Mouse (Mus musculus): Measurements from ENCODE around the gene Slc25a10. TPM values are rescaled to one million over a fixed set of nuclear protein-coding genes. Genes with fewer than 3 reads are reported as not detected.

The Slc25a10 gene
- polyA plus RNA-seq, 1 experiment from 2014 or later = 49.0 TPM

- H3K4me2 ChIP-seq (replicated peaks) = peak overlapping the region; percentile 96
- H3K4me1 ChIP-seq = peaks cover 20% of the 10 kb centered on the region
- H3K9ac ChIP-seq = peak overlapping the region; percentile 95
- H3K4me3 ChIP-seq = peak overlapping the region; percentile 90
- ATAC-seq (ENCODE audit: low FRiP score, low read depth) = no peak
- peaks cover 52% of the 10 kb centered on the region for H3K36me3 ChIP-seq
- 68% methylated on average over 6 of the region's 6 CpGs for WGBS
- 0 out of 2 replicates have a peak overlapping the region, but pooled peaks have one; percentile 76 for H3K27ac ChIP-seq
- H3K27me3 ChIP-seq = no peaks in the 10 kb centered on the region
- no peaks in the 10 kb centered on the region for H3K9me3 ChIP-seq
Measured at GRCm38 (mm10) chr11:120458847-120459597, 32.6 kb upstream of the Slc25a10 start.

GRCm38 (mm10) chr11:120463536-120463935, 28.1 kb upstream of the Slc25a10 start:
- no peak for ATAC-seq (ENCODE audit: low FRiP score, low read depth)
- Histone ChIP-seq H3K27ac (no peak overlapping the region), H3K4me3 (no peak overlapping the region), H3K9ac (no peak overlapping the region), H3K9me3 (no peaks in the 10 kb centered on the region), H3K4me1 (peaks cover 30% of the 10 kb centered on the region), H3K4me2 (replicated peaks) (no peak overlapping the region), H3K36me3 (peaks cover 63% of the 10 kb centered on the region), H3K27me3 (no peaks in the 10 kb centered on the region)
- 88% methylated on average over 2 of the region's 2 CpGs for WGBS

- H3K4me3 ChIP-seq = no peak overlapping the region
- H3K9me3 ChIP-seq = no peaks in the 10 kb centered on the region
- peaks cover 25% of the 10 kb centered on the region for H3K4me1 ChIP-seq
- H3K27me3 ChIP-seq = no peaks in the 10 kb centered on the region
- no peak for ATAC-seq (ENCODE audit: low FRiP score, low read depth)
- H3K4me2 ChIP-seq (replicated peaks) = no peak overlapping the region
- H3K36me3 ChIP-seq = peaks cover 64% of the 10 kb centered on the region
- no peak overlapping the region for H3K27ac ChIP-seq
- no peak overlapping the region for H3K9ac ChIP-seq
- 88% methylated on average over 5 of the region's 5 CpGs for WGBS
Measured at GRCm38 (mm10) chr11:120464365-120464764, 27.3 kb upstream of the Slc25a10 start.

GRCm38 (mm10) chr11:120465521-120465920, 26.1 kb upstream of the Slc25a10 start:
- Histone ChIP-seq H3K9me3 (no peaks in the 10 kb centered on the region), H3K27ac (no peak overlapping the region), H3K27me3 (no peaks in the 10 kb centered on the region), H3K9ac (peak overlapping the region; percentile 93; the same call in 1 of the 2 replicates), H3K4me1 (peaks cover 25% of the 10 kb centered on the region), H3K4me3 (peak overlapping the region; percentile 97; the same call in 1 of the 2 replicates), H3K36me3 (peaks cover 66% of the 10 kb centered on the region), H3K4me2 (replicated peaks) (peak overlapping the region; percentile 97)
- 89% methylated on average over 4 of the region's 4 CpGs for WGBS
- ATAC-seq (ENCODE audit: low FRiP score, low read depth) = no peak

GRCm38 (mm10) chr11:120467051-120467735, 24.4 kb upstream of the Slc25a10 start, which contains the start of gene Arl16:
TSS of gene Arl16 (minus strand) at chr11:120467607.
- H3K4me3 ChIP-seq = peak within 1 kb of the TSS; percentile 97
- no peaks in the 10 kb centered on the region for H3K9me3 ChIP-seq
- under 1% methylated on average over 54 of the region's 54 CpGs for WGBS
- H3K4me2 ChIP-seq (replicated peaks) = peak within 1 kb of the TSS; percentile 97
- ATAC-seq (ENCODE audit: low FRiP score, low read depth) = peak; percentile 100
- H3K4me1 ChIP-seq = peaks cover 25% of the 10 kb centered on the region
- peak within 1 kb of the TSS; percentile 93 for H3K9ac ChIP-seq
- H3K27me3 ChIP-seq = no peaks in the 10 kb centered on the region
- H3K36me3 ChIP-seq = peaks cover 66% of the 10 kb centered on the region
- peak within 1 kb of the TSS; percentile 79; the same call in 1 of the 2 replicates for H3K27ac ChIP-seq

- peaks cover 25% of the 10 kb centered on the region for H3K4me1 ChIP-seq
- 1% methylated on average over 33 of the region's 33 CpGs for WGBS
- H3K4me3 ChIP-seq = peak overlapping the region; percentile 97
- H3K27me3 ChIP-seq = no peaks in the 10 kb centered on the region
- peak overlapping the region; percentile 93 for H3K9ac ChIP-seq
- peaks cover 66% of the 10 kb centered on the region for H3K36me3 ChIP-seq
- H3K4me2 ChIP-seq (replicated peaks) = peak overlapping the region; percentile 97
- peak; percentile 33 for ATAC-seq (ENCODE audit: low FRiP score, low read depth)
- H3K27ac ChIP-seq = no peak overlapping the region
- H3K9me3 ChIP-seq = no peaks in the 10 kb centered on the region
Measured at GRCm38 (mm10) chr11:120467736-120468092, 23.9 kb upstream of the Slc25a10 start.

- Histone ChIP-seq H3K4me2 (replicated peaks) (no peak overlapping the region), H3K4me1 (peaks cover 10% of the 10 kb centered on the region), H3K9me3 (no peaks in the 10 kb centered on the region), H3K27ac (no peak overlapping the region), H3K9ac (no peak overlapping the region), H3K27me3 (no peaks in the 10 kb centered on the region), H3K4me3 (no peak overlapping the region), H3K36me3 (peaks cover 79% of the 10 kb centered on the region)
- ATAC-seq (ENCODE audit: low FRiP score, low read depth) = no peak
- 95% methylated on average over 6 of the region's 6 CpGs for WGBS
Measured at GRCm38 (mm10) chr11:120472052-120472451, 19.6 kb upstream of the Slc25a10 start.

GRCm38 (mm10) chr11:120483448-120483934, 8.1 kb upstream of the Slc25a10 start:
- WGBS = 88% methylated on average over 7 of the region's 7 CpGs
- Histone ChIP-seq H3K27ac (peak overlapping the region; percentile 85; the same call in 1 of the 2 replicates), H3K4me1 (peaks cover 17% of the 10 kb centered on the region), H3K4me3 (peak overlapping the region; percentile 94), H3K4me2 (replicated peaks) (peak overlapping the region; percentile 95), H3K27me3 (no peaks in the 10 kb centered on the region), H3K9me3 (no peaks in the 10 kb centered on the region), H3K9ac (peak overlapping the region; percentile 94), H3K36me3 (peaks cover 79% of the 10 kb centered on the region)
- no peak for ATAC-seq (ENCODE audit: low FRiP score, low read depth)

GRCm38 (mm10) chr11:120484265-120484981, 7.2 kb upstream of the Slc25a10 start, which contains the start of gene Mrpl12:
TSS of gene Mrpl12 (plus strand) at chr11:120484613.
- ATAC-seq (ENCODE audit: low FRiP score, low read depth) = peak; percentile 94
- H3K36me3 ChIP-seq = peaks cover 76% of the 10 kb centered on the region
- H3K4me2 ChIP-seq (replicated peaks) = peak within 1 kb of the TSS; percentile 95
- peaks cover 21% of the 10 kb centered on the region for H3K4me1 ChIP-seq
- H3K27me3 ChIP-seq = no peaks in the 10 kb centered on the region
- peak within 1 kb of the TSS; percentile 94 for H3K4me3 ChIP-seq
- H3K27ac ChIP-seq = peak within 1 kb of the TSS; percentile 85
- under 1% methylated on average over 60 of the region's 60 CpGs for WGBS
- peak within 1 kb of the TSS; percentile 94 for H3K9ac ChIP-seq
- no peaks in the 10 kb centered on the region for H3K9me3 ChIP-seq

- Histone ChIP-seq H3K4me3 (peak overlapping the region; percentile 94), H3K4me1 (peaks cover 27% of the 10 kb centered on the region), H3K27ac (peak overlapping the region; percentile 85; the same call in 1 of the 2 replicates), H3K9me3 (no peaks in the 10 kb centered on the region), H3K9ac (peak overlapping the region; percentile 94), H3K27me3 (no peaks in the 10 kb centered on the region), H3K36me3 (peaks cover 70% of the 10 kb centered on the region), H3K4me2 (replicated peaks) (peak overlapping the region; percentile 95)
- ATAC-seq (ENCODE audit: low FRiP score, low read depth) = no peak
- WGBS = 11% methylated on average over 10 of the region's 10 CpGs
Measured at GRCm38 (mm10) chr11:120485251-120485650, 6.4 kb upstream of the Slc25a10 start.

GRCm38 (mm10) chr11:120488516-120488915, 3.1 kb upstream of the Slc25a10 start:
- Histone ChIP-seq H3K4me1 (peaks cover 53% of the 10 kb centered on the region), H3K27me3 (no peaks in the 10 kb centered on the region), H3K27ac (no peak overlapping the region), H3K36me3 (peaks cover 37% of the 10 kb centered on the region), H3K4me3 (no peak overlapping the region), H3K9me3 (no peaks in the 10 kb centered on the region), H3K4me2 (replicated peaks) (no peak overlapping the region), H3K9ac (no peak overlapping the region)
- WGBS = 85% methylated on average over 4 of the region's 4 CpGs
- ATAC-seq (ENCODE audit: low FRiP score, low read depth) = no peak
